Mouse (Mus musculus): ENCODE results near the gene Atp1a4. TPM values are rescaled to one million over a fixed set of nuclear protein-coding genes. Genes with fewer than 3 reads are reported as not detected.

The Atp1a4 gene
- total and polyA plus RNA-seq, 2 experiments, result 0.02 to 0.09 TPM

DNA sequence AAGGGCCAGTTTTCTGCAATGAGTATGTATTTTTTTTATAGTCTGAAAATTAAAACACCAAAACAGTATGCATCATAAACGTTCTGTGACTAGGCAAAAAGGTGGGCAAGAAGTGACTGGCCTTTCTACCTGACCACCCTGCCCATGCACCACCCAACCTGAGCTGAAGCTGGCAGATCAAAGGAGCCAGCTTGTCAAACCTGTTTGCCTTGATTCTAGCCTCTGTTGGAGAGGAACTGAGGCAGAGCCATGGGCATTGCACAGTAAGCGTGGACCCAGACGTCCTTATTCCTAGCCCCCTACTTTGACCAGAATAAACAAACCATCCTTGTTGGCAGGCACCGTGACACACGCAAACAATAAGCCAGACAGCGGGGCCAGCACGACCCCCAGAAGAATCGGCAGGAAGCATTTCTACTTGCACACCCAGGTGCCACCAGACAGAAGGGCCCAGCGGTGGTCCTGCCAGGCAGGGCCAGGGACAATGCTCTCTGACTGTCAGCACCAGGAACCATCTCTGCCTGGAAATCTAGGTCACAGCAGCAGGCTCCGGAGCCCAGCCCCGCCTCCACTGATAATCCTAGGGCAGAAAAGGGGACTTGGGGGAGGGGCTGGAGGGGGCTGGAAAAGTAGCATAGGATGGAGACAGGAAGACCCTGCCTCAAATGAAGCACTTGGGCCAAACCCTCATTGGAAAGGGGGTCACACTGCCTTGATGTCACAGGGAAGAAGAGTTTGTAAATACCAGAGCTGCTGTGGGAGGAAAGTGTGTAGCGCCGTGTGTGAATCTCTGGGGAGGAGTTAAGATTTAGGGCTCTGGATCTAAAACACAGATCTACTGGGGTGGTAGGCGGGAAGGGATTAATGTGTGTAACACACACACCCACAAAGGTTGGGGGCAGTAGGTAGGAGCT, 56.0 kb downstream of the Atp1a4 start:
- DNase-seq (ENCODE audit: extremely low read depth, low read depth, low spot score), result no peak
- H3K9ac ChIP-seq (ENCODE audit: low read depth, low read length), result no peak overlapping the region
- H3K27ac ChIP-seq (replicated peaks; ENCODE audit: insufficient read depth, low read depth, low read length), result no peak overlapping the region
- no peaks in the 10 kb centered on the region for H3K79me2 ChIP-seq (ENCODE audit: control insufficient read depth, insufficient read depth, low read length)
- no peaks in the 10 kb centered on the region for H3K27me3 ChIP-seq (ENCODE audit: control insufficient read depth, insufficient read depth, low read length)
- H3K4me1 ChIP-seq (ENCODE audit: control insufficient read depth, insufficient read depth, low read length), result peaks cover 11% of the 10 kb centered on the region; the same call in 1 of the 2 replicates
- no peak for TF ChIP-seq CTCF (IDR thresholded peaks at IDR 0.05; ENCODE audit: low read depth, low read length)
- no peak for TF ChIP-seq POLR2A (IDR thresholded peaks at IDR 0.05; ENCODE audit: extremely low read depth, insufficient read depth, low read length)
- no peak overlapping the region for H3K4me3 ChIP-seq (ENCODE audit: insufficient read depth, low read depth, low read length)
- WGBS, result 52% methylated on average over 14 of the region's 14 CpGs
- peaks cover 12% of the 10 kb centered on the region for H3K36me3 ChIP-seq (ENCODE audit: control insufficient read depth, insufficient read depth, low read length)

DNA sequence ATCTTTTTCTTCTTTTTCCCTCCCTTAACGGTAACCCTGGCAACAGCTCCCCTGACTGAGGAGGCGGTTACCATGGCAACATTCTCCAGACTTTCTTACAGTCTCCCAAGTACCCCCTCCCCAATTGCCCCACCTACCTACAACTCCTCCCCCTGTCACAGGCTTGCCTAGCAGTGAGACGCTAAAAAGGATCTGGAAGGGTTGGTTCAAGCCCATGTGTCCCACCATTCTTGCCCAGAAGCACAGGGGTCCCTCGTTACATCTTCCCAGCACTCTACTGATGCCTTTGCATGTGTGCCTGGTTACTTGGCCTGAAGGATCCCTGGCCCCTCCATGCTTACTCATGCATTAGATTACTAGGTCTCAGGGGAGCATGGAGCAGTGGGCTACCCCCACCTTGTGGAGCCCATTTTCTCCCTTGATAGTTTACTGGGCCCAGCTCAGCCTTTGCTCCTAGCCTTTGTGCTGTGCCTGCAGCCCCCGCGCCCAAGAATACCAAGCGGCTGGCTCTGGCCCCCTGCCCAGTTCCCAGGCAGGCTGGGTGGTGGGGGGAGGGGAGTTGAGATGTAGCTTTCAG, 57.3 kb downstream of the Atp1a4 start:
- no peaks in the 10 kb centered on the region for H3K79me2 ChIP-seq (ENCODE audit: control insufficient read depth, insufficient read depth, low read length)
- WGBS, result 84% methylated on average over 7 of the region's 7 CpGs
- peaks cover 19% of the 10 kb centered on the region for H3K36me3 ChIP-seq (ENCODE audit: control insufficient read depth, insufficient read depth, low read length)
- no peak overlapping the region for H3K27ac ChIP-seq (replicated peaks; ENCODE audit: insufficient read depth, low read depth, low read length)
- no peak for TF ChIP-seq POLR2A (IDR thresholded peaks at IDR 0.05; ENCODE audit: extremely low read depth, insufficient read depth, low read length)
- TF ChIP-seq CTCF (IDR thresholded peaks at IDR 0.05; ENCODE audit: low read depth, low read length), result no peak
- no peak overlapping the region for H3K9ac ChIP-seq (ENCODE audit: low read depth, low read length)
- no peak overlapping the region for H3K4me3 ChIP-seq (ENCODE audit: insufficient read depth, low read depth, low read length)
- no peaks in the 10 kb centered on the region for H3K27me3 ChIP-seq (ENCODE audit: control insufficient read depth, insufficient read depth, low read length)
- DNase-seq (ENCODE audit: extremely low read depth, low read depth, low spot score), result no peak
- H3K4me1 ChIP-seq (ENCODE audit: control insufficient read depth, insufficient read depth, low read length), result peaks cover 10% of the 10 kb centered on the region; the same call in 1 of the 2 replicates

- no peak overlapping the region for H3K9ac ChIP-seq (ENCODE audit: low read depth, low read length)
- H3K4me3 ChIP-seq (ENCODE audit: insufficient read depth, low read depth, low read length), result no peak overlapping the region
- WGBS, result 85% methylated on average over 5 of the region's 5 CpGs
- H3K36me3 ChIP-seq (ENCODE audit: control insufficient read depth, insufficient read depth, low read length), result peaks cover 25% of the 10 kb centered on the region
- no peaks in the 10 kb centered on the region for H3K27me3 ChIP-seq (ENCODE audit: control insufficient read depth, insufficient read depth, low read length)
- peaks cover 4% of the 10 kb centered on the region; the same call in 1 of the 2 replicates for H3K4me1 ChIP-seq (ENCODE audit: control insufficient read depth, insufficient read depth, low read length)
- no peak overlapping the region for H3K27ac ChIP-seq (replicated peaks; ENCODE audit: insufficient read depth, low read depth, low read length)
- TF ChIP-seq CTCF (IDR thresholded peaks at IDR 0.05; ENCODE audit: low read depth, low read length) (no peak), POLR2A (IDR thresholded peaks at IDR 0.05; ENCODE audit: extremely low read depth, insufficient read depth, low read length) (no peak)
- no peak for DNase-seq (ENCODE audit: extremely low read depth, low read depth, low spot score)
- H3K79me2 ChIP-seq (ENCODE audit: control insufficient read depth, insufficient read depth, low read length), result no peaks in the 10 kb centered on the region
Measured at GRCm38 (mm10) chr1:172200161-172200560, 58.1 kb downstream of the Atp1a4 start.

GRCm38 (mm10) chr1:172198996-172199395, 59.2 kb downstream of the Atp1a4 start:
- WGBS, result 82% methylated on average over 4 of the region's 4 CpGs
- H3K9ac ChIP-seq (ENCODE audit: low read depth, low read length), result no peak overlapping the region
- H3K4me3 ChIP-seq (ENCODE audit: insufficient read depth, low read depth, low read length), result no peak overlapping the region
- H3K36me3 ChIP-seq (ENCODE audit: control insufficient read depth, insufficient read depth, low read length), result peaks cover 34% of the 10 kb centered on the region
- no peak overlapping the region for H3K27ac ChIP-seq (replicated peaks; ENCODE audit: insufficient read depth, low read depth, low read length)
- H3K79me2 ChIP-seq (ENCODE audit: control insufficient read depth, insufficient read depth, low read length), result no peaks in the 10 kb centered on the region
- peaks cover 4% of the 10 kb centered on the region; the same call in 1 of the 2 replicates for H3K4me1 ChIP-seq (ENCODE audit: control insufficient read depth, insufficient read depth, low read length)
- no peak for TF ChIP-seq POLR2A (IDR thresholded peaks at IDR 0.05; ENCODE audit: extremely low read depth, insufficient read depth, low read length)
- TF ChIP-seq CTCF (IDR thresholded peaks at IDR 0.05; ENCODE audit: low read depth, low read length), result no peak
- DNase-seq (ENCODE audit: extremely low read depth, low read depth, low spot score), result no peak
- no peaks in the 10 kb centered on the region for H3K27me3 ChIP-seq (ENCODE audit: control insufficient read depth, insufficient read depth, low read length)

DNA sequence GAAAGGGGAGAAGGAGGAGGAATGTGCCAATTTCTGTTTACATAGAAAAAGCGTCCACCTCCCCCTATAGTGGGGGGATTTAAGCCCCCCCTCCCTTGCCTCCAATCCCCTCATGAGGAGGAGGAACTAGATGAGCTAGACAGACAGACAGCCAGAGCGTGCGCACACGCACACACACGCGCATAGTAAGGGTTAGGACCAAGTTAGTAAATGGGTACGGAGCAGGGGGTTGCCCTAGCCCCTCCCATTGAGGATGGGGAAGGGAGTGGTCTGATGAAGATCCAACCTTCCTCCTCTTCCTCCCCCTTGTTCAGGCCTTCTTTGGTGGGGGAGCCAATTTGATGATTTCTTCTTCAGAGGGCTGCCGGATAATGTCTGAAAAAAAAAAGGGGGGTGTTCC, 59.9 kb downstream of the Atp1a4 start:
- WGBS, result 89% methylated on average over 8 of the region's 8 CpGs
- no peaks in the 10 kb centered on the region for H3K79me2 ChIP-seq (ENCODE audit: control insufficient read depth, insufficient read depth, low read length)

More for the DNA sequence above, 59.9 kb downstream of the Atp1a4 start:
- H3K4me1 ChIP-seq (ENCODE audit: control insufficient read depth, insufficient read depth, low read length), result peaks cover 4% of the 10 kb centered on the region; the same call in 1 of the 2 replicates
- DNase-seq (ENCODE audit: extremely low read depth, low read depth, low spot score), result no peak
- no peak overlapping the region for H3K27ac ChIP-seq (replicated peaks; ENCODE audit: insufficient read depth, low read depth, low read length)
- peaks cover 39% of the 10 kb centered on the region for H3K36me3 ChIP-seq (ENCODE audit: control insufficient read depth, insufficient read depth, low read length)
- H3K27me3 ChIP-seq (ENCODE audit: control insufficient read depth, insufficient read depth, low read length), result no peaks in the 10 kb centered on the region
- H3K4me3 ChIP-seq (ENCODE audit: insufficient read depth, low read depth, low read length), result no peak overlapping the region
- H3K9ac ChIP-seq (ENCODE audit: low read depth, low read length), result no peak overlapping the region
- TF ChIP-seq CTCF (IDR thresholded peaks at IDR 0.05; ENCODE audit: low read depth, low read length) (no peak), POLR2A (IDR thresholded peaks at IDR 0.05; ENCODE audit: extremely low read depth, insufficient read depth, low read length) (no peak)
